Mouse (Mus musculus) gastrocnemius, adult 2 months (tissue): Measurements from ENCODE around the gene Cnga3. TPM values are rescaled to one million over a fixed set of nuclear protein-coding genes. Genes with fewer than 3 reads are reported as not detected.

ENCODE experiments used
- DNase-seq: peaks from one replicate; pipeline ENCODE4 v3.0.0; 2022
- H3K27ac ChIP-seq: fragments of 200-600 bp; 2 replicates; pipeline ENCODE4 v1.8.1; 2022; ENCODE audit warnings: mild to moderate bottlenecking
- H3K4me3 ChIP-seq: fragments of 200-600 bp; 2 replicates; pipeline ENCODE4 v1.8.1; 2022; ENCODE audit warnings: mild to moderate bottlenecking, moderate library complexity
- CTCF ChIP-seq: fragments of 200-600 bp; IDR thresholded peaks from 2 replicates; pipeline ENCODE4 v1.8.1; 2022; ENCODE audit warnings: antibody characterized with exemption, mild to moderate bottlenecking, moderate library complexity
- intact Hi-C: fragments of 180-260 bp; cut with DNase I; formaldehyde crosslinking; loops from one replicate; pipeline ENCODE4 v1.15.1; 2025
- long read RNA-seq, 2 experiments: library from polyadenylated mRNA; stranded (forward); transcript quantifications; one replicate each; pipeline ENCODE4 v2.0.0; 2021
- total RNA-seq, 2 experiments: library from RNA; stranded (reverse); gene quantifications; 2 replicates each; pipeline ENCODE4 v1.2.3; 2021

Cnga3 gene
- under 1 TPM; 0.26 to 0.45 TPM for total RNA-seq
- long read RNA-seq, experiment 1, partial matches to known transcripts: 0 of 1 reads
- long read RNA-seq, experiment 1, other reads (novel, unspliced or antisense): 1 of 1 reads
- long read RNA-seq, experiment 2: 0 reads

DNA sequence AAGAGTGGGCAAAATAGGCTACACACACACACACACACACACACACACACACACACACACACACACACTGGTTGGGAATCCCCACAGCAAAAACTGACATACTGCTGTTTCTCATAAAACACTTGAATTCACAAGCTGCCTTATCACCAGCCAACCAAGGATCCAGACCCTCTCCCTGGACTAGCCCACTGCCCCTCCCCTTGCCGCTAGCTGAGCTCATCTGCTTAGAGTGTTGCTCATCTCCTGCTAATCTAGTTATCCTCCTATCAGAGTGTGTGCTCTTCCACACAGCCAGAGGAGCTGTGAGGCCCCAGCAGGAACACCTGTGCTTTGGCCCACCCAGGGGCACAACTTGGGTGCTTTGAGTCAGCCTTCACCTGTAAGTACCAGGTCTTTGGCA, at the start of gene Cnga3:
Gene Cnga3, plus strand, starts transcription at position 291 of the 400 bp plus-strand sequence.
- intact Hi-C loops: no loop called here
- DNase-seq: no peak
- H3K4me3 ChIP-seq: no peak within 1 kb of the TSS
- H3K27ac ChIP-seq: no peak within 1 kb of the TSS
- TF ChIP-seq CTCF: no peak

- Histone ChIP-seq H3K27ac (no peak overlapping the region), H3K4me3 (no peak overlapping the region)
- no peak for TF ChIP-seq CTCF
- intact Hi-C loops: no loop called here
- no peak for DNase-seq
Observed at GRCm38 (mm10) chr1:37166066-37166465, 48.2 kb upstream of the Cnga3 start.

GRCm38 (mm10) chr1:37167918-37168317, 46.3 kb upstream of the Cnga3 start:
- no peak for TF ChIP-seq CTCF
- intact Hi-C loops: no loop called here
- no peak for DNase-seq
- Histone ChIP-seq H3K27ac (no peak overlapping the region), H3K4me3 (no peak overlapping the region)

- intact Hi-C loops: no loop called here
- peak; percentile 46 for TF ChIP-seq CTCF
- H3K4me3 ChIP-seq: no peak overlapping the region
- no peak overlapping the region for H3K27ac ChIP-seq
- no peak for DNase-seq
Observed at GRCm38 (mm10) chr1:37177874-37178273, 36.4 kb upstream of the Cnga3 start.

GRCm38 (mm10) chr1:37179852-37180251, 34.4 kb upstream of the Cnga3 start:
- Histone ChIP-seq H3K27ac (no peak overlapping the region), H3K4me3 (no peak overlapping the region)
- no peak for TF ChIP-seq CTCF
- intact Hi-C loops: no loop called here
- DNase-seq: no peak

DNA sequence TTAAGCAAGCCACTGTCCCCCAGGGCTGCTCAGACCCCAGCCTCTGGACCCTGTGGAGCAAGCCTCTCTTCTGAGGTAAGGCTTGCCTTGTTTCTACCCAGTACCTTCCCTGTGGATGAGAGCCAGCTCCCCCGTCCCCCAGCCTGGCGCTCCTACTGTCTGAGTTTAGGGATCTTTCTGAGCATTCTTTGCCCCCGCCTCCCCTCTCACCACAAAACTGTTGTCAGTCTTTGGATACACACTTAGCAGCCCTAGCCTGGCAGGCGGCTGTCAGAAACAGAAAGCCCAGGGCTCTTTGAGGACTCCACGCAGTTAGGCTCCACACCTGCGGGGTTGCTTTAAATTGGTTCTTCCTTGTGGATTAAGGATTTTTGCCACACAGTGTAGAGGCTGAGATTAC, 27.2 kb upstream of the Cnga3 start:
- TF ChIP-seq CTCF: no peak
- no peak for DNase-seq
- intact Hi-C loops: no loop called here
- no peak overlapping the region for H3K4me3 ChIP-seq
- no peak overlapping the region for H3K27ac ChIP-seq

- DNase-seq: no peak
- Histone ChIP-seq H3K27ac (no peak overlapping the region), H3K4me3 (no peak overlapping the region)
- TF ChIP-seq CTCF: peak; percentile 64
- intact Hi-C loops: loop anchor here (1.0 to 2.0 kb wide), 2 partner anchors 56 to 410 kb away; no protein-coding TSS in a partner anchor
Observed at GRCm38 (mm10) chr1:37194607-37195006, 19.6 kb upstream of the Cnga3 start.

DNA sequence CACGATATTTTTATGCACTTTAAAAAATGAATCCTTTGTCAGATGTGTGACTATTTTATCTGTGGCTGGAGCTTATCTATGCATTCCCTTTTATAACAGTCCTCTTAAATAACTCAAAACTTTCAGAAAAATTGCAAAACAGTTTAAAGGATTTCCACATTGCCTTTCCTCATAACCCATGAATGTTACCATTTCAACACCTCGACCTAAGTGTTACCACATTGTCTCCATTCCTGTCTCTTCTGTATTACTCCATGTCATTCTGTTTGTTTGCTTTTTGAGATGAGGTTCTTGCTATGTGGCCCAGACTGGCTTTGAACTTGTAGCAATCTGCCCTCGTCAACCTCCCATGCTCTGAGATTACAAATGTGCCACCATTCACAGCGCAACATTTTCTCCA, 12.8 kb upstream of the Cnga3 start:
- intact Hi-C loops: no loop called here
- TF ChIP-seq CTCF: no peak
- Histone ChIP-seq H3K27ac (no peak overlapping the region), H3K4me3 (no peak overlapping the region)
- DNase-seq: no peak

GRCm38 (mm10) chr1:37207743-37208142, 6.5 kb upstream of the Cnga3 start:
- intact Hi-C loops: no loop called here
- no peak for TF ChIP-seq CTCF
- no peak overlapping the region for H3K27ac ChIP-seq
- no peak overlapping the region for H3K4me3 ChIP-seq
- DNase-seq: no peak

DNA sequence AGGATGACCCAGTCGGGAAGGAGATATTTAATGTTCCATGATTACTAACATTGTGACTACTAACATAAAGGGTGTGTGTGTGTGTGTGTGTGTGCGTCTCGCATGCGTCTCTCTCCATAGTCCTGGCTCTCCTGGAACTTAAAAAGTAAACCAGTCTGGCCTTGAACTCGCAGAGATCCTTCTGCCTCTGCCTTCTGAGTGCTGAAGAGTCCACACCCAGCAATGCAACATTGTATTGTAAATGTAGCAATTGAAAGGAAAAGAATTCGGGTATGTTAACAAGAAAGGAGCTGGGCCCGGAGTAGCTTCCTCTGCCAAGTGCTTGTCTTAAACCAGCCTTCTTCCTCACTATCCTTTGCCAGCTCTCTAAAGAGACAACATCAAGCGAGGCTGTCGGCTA, 1.9 kb upstream of the Cnga3 start:
- intact Hi-C loops: no loop called here
- DNase-seq: no peak
- no peak for TF ChIP-seq CTCF
- Histone ChIP-seq H3K27ac (no peak overlapping the region), H3K4me3 (no peak overlapping the region)

DNA sequence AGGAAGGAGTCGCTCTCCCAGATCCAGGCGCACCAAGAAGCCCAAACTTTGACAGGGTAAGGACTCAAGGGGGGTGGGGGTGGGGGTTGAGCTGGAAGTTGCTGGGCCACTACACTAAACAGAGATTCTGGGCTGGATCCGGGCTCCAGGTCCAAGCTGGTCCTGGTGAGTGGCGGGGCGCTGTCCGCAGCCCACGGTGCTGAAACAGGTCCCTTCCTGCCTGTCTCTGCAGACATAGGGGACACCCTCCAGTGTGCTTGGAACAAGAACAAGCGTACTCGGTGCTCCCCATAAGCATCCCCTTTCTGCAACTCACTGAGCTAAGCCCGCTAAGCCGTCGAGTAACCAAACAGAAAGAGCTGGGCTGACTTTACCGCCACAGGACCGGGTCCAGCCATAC, 4.2 kb downstream of the Cnga3 start:
- DNase-seq: peak; percentile 67

DNA sequence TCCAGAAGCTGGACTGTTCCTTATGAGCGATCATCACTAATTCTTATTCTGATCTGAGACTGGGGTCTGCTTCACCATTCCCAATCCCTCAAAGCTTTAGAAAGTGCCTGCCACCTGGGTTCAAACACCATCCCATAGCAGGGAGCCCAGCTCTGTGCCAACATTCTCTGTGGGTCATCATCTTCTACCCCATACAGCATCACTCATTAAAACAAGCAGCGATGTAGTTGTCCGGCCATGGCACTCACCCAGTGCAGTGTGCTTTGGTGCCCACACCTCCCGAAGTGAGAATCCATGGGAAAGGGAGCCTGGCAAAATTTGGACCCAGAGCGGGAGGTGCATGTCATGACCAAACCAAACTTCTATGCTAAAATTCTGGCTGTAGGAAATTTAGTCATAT, 5.4 kb downstream of the Cnga3 start:
- DNase-seq: no peak
- intact Hi-C loops: no loop called here
- Histone ChIP-seq H3K27ac (no peak overlapping the region), H3K4me3 (no peak overlapping the region)
- no peak for TF ChIP-seq CTCF

More for the DNA sequence above, 4.2 kb downstream of the Cnga3 start:
- intact Hi-C loops: no loop called here
- Histone ChIP-seq H3K27ac (no peak overlapping the region), H3K4me3 (no peak overlapping the region)
- TF ChIP-seq CTCF: no peak

- intact Hi-C loops: no loop called here
- Histone ChIP-seq H3K27ac (no peak overlapping the region), H3K4me3 (no peak overlapping the region)
- TF ChIP-seq CTCF: no peak
- DNase-seq: no peak
Observed at GRCm38 (mm10) chr1:37220134-37220907, 6.1 kb downstream of the Cnga3 start.

DNA sequence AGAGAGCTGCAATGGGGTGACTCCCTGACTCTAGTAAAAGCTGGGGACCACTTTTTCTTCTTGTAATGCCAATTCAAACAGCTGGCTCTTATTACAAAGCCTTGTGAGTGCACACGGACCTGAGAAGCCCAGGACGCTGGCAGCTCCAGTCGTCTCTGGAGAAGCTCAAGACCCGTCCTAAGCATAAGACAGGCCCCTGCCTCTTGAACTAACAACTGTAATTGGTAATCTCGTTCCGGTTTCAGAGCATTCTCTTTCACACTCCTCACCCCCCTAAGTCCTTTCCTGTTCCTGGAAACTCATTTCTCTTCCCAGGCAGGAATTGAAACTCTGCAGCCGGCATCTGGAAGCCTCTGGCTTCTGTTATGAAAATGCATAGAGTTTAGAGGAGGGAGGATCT, 7.8 kb downstream of the Cnga3 start:
- TF ChIP-seq CTCF: no peak
- Histone ChIP-seq H3K4me3 (no peak overlapping the region), H3K27ac (no peak overlapping the region)
- DNase-seq: no peak
- intact Hi-C loops: no loop called here
